Mouse (Mus musculus): ENCODE results near the gene Klf4. TPM values are rescaled to one million over a fixed set of nuclear protein-coding genes. Genes with fewer than 3 reads are reported as not detected.
A peak's percentile ranks its signal among the peaks of the same experiment; 100 is the strongest.

The Klf4 gene
- polyA plus RNA-seq, 1 experiment = 3.0 TPM

GRCm38 (mm10) chr4:55541221-55541620 lies 9.0 kb upstream of the Klf4 start:
- Histone ChIP-seq H3K4me3 (replicated peaks) (no peak overlapping the region), H3K4me1 (no peaks in the 10 kb centered on the region), H3K27me3 (replicated peaks) (peaks cover 16% of the 10 kb centered on the region), H3K9me3 (no peaks in the 10 kb centered on the region), H3K36me3 (replicated peaks; ENCODE audit: low read length) (no peaks in the 10 kb centered on the region)
- TF ChIP-seq FLI1 (IDR thresholded peaks at IDR 0.05; ENCODE audit: low read length) = no peak
- TF ChIP-seq GATA1 (IDR thresholded peaks at IDR 0.05; ENCODE audit: borderline replicate concordance, low read length) = no peak

- H3K27me3 ChIP-seq (replicated peaks) = peaks cover 60% of the 10 kb centered on the region
- H3K36me3 ChIP-seq (replicated peaks; ENCODE audit: low read length) = no peaks in the 10 kb centered on the region
- TF ChIP-seq GATA1 (IDR thresholded peaks at IDR 0.05; ENCODE audit: borderline replicate concordance, low read length) (no peak), FLI1 (IDR thresholded peaks at IDR 0.05; ENCODE audit: low read length) (no peak)
- no peak overlapping the region for H3K4me3 ChIP-seq (replicated peaks)
- no peaks in the 10 kb centered on the region for H3K9me3 ChIP-seq
- peaks cover 29% of the 10 kb centered on the region for H3K4me1 ChIP-seq
Observed at GRCm38 (mm10) chr4:55535012-55535411, 2.7 kb upstream of the Klf4 start.

DNA sequence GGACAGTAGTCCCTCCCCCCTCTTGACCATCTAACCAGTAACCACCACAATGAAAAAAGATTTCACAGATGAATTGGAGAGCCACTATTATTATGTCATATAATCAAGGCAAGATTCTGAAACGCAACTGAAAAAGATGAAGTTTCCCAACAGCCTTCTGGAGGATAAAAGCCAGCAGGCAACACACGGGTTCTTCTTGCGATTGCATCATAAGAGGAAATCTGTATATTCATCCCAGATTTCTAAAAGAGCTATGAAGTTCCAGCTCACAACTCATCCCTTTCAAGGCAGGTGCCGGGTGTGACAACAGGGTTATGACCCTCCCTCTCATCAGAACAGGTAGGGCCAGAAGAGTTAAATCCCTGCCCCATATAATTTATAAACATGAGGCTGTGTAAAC lies 2.2 kb upstream of the Klf4 start:
- H3K36me3 ChIP-seq (replicated peaks; ENCODE audit: low read length) = no peaks in the 10 kb centered on the region
- TF ChIP-seq FLI1 (IDR thresholded peaks at IDR 0.05; ENCODE audit: low read length) (no peak), GATA1 (IDR thresholded peaks at IDR 0.05; ENCODE audit: borderline replicate concordance, low read length) (no peak)
- H3K9me3 ChIP-seq = no peaks in the 10 kb centered on the region
- H3K27me3 ChIP-seq (replicated peaks) = peaks cover 64% of the 10 kb centered on the region
- no peak overlapping the region for H3K4me3 ChIP-seq (replicated peaks)
- H3K4me1 ChIP-seq = peaks cover 32% of the 10 kb centered on the region

DNA sequence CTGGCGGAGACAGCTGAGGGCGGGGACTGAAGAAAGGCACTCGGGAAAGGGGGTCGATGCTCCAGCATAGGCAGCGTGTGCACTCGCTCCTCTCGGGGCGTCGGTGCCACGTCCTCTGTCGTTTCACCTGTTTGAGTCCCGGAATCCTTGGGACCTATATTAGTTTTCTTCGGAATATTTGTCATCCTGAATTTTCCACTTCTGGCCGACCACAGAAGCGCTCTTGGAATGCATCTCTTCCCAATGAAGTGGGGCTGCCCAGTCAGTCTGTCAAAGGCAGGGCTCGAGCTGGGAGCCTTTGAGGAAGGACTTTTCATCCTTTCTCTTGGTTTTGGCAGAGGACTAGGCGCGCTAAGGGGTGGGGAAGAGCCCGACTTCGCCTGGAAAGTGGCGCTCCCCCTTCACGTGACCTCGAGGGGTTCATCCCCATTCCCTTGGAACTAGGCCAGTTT lies 1.6 kb upstream of the Klf4 start:
- TF ChIP-seq GATA1 (IDR thresholded peaks at IDR 0.05; ENCODE audit: borderline replicate concordance, low read length) (no peak), FLI1 (IDR thresholded peaks at IDR 0.05; ENCODE audit: low read length) (no peak)
- Histone ChIP-seq H3K4me3 (replicated peaks) (peak overlapping the region; percentile 53), H3K27me3 (replicated peaks) (peaks cover 67% of the 10 kb centered on the region)

GRCm38 (mm10) chr4:55533196-55533802 lies 1.0 kb upstream of the Klf4 start:
- Histone ChIP-seq H3K36me3 (replicated peaks; ENCODE audit: low read length) (no peaks in the 10 kb centered on the region), H3K9me3 (no peaks in the 10 kb centered on the region), H3K4me1 (peaks cover 32% of the 10 kb centered on the region), H3K4me3 (replicated peaks) (peak overlapping the region; percentile 92), H3K27me3 (replicated peaks) (peaks cover 67% of the 10 kb centered on the region)
- TF ChIP-seq FLI1 (IDR thresholded peaks at IDR 0.05; ENCODE audit: low read length) = no peak
- TF ChIP-seq GATA1 (IDR thresholded peaks at IDR 0.05; ENCODE audit: borderline replicate concordance, low read length) = no peak

More for the DNA sequence above, 1.6 kb upstream of the Klf4 start:
- Histone ChIP-seq H3K9me3 (no peaks in the 10 kb centered on the region), H3K36me3 (replicated peaks; ENCODE audit: low read length) (no peaks in the 10 kb centered on the region), H3K4me1 (peaks cover 32% of the 10 kb centered on the region)

DNA sequence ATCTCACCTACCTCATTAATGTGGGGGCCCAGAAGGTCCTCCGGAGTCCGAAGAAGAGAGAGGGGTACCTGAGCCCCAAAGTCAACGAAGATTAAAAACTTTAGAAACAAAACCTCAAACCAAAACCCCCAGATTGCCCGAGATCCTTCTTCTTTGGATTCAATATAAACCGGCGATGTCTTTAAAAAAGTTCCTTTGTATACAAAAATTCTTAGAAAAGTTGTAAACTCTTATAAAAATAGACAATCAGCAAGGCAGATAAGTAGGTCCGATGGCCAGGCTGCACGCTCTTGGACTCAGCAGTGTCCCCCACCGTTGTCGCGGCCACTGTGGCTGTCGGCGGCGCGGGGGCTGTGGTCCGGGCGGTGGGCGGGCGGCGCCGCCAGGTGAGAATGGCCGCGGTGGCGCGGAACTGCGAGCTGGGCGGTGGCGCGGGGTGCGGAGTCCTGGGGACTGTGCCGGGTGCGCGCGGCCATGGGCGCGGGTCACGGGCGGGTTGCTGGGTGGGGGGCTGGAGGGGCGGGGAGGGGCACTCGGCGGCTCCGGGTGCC lies 335 bp downstream of the Klf4 start:
- Histone ChIP-seq H3K36me3 (replicated peaks; ENCODE audit: low read length) (no peaks in the 10 kb centered on the region), H3K9me3 (no peaks in the 10 kb centered on the region), H3K4me3 (replicated peaks) (peak overlapping the region; percentile 92), H3K27me3 (replicated peaks) (peaks cover 69% of the 10 kb centered on the region), H3K4me1 (peaks cover 32% of the 10 kb centered on the region)
- TF ChIP-seq FLI1 (IDR thresholded peaks at IDR 0.05; ENCODE audit: low read length) (no peak), GATA1 (IDR thresholded peaks at IDR 0.05; ENCODE audit: borderline replicate concordance, low read length) (no peak)

GRCm38 (mm10) chr4:55531096-55531855 lies 990 bp downstream of the Klf4 start:
- H3K4me3 ChIP-seq (replicated peaks) = peak overlapping the region; percentile 92
- peaks cover 32% of the 10 kb centered on the region for H3K4me1 ChIP-seq
- H3K27me3 ChIP-seq (replicated peaks) = peaks cover 65% of the 10 kb centered on the region
- H3K9me3 ChIP-seq = no peaks in the 10 kb centered on the region
- no peak for TF ChIP-seq GATA1 (IDR thresholded peaks at IDR 0.05; ENCODE audit: borderline replicate concordance, low read length)
- TF ChIP-seq FLI1 (IDR thresholded peaks at IDR 0.05; ENCODE audit: low read length) = no peak
- no peaks in the 10 kb centered on the region for H3K36me3 ChIP-seq (replicated peaks; ENCODE audit: low read length)

DNA sequence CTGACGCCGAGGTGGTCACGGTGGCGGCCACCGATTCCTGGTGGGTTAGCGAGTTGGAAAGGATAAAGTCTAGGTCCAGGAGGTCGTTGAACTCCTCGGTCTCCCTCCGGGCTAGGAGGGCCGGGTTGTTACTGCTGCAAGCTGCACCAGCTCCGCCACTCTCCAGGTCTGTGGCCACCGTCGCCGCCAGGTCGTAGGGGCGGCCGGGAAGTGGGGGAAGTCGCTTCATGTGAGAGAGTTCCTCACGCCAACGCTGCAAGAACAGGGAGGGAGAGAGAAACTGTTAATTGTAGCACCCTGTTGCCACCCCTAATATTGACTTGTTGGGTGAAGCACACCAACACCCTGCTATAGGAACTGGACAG lies 1.6 kb downstream of the Klf4 start:
- Histone ChIP-seq H3K9me3 (no peaks in the 10 kb centered on the region), H3K4me1 (peaks cover 32% of the 10 kb centered on the region), H3K36me3 (replicated peaks; ENCODE audit: low read length) (no peaks in the 10 kb centered on the region), H3K4me3 (replicated peaks) (peak overlapping the region; percentile 92), H3K27me3 (replicated peaks) (peaks cover 61% of the 10 kb centered on the region)
- no peak for TF ChIP-seq GATA1 (IDR thresholded peaks at IDR 0.05; ENCODE audit: borderline replicate concordance, low read length)
- TF ChIP-seq FLI1 (IDR thresholded peaks at IDR 0.05; ENCODE audit: low read length) = no peak

DNA sequence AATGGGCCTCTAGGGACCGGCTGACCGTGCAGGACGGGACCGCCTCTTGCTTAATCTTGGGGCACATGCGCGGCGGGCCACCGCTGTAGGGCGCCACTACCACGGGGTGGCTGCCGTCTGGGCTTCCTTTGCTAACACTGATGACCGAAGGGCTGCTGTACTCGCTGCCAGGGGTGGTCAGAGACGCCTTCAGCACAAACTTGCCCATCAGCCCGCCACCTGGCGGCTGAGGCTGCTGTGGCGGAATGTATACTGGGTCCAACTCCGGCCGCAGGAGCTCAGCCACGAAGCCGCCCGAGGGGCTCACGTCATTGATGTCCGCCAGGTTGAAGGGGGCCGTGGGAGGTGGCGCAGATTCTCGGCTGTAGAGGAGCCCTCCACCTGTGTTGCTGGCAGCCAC lies 2.0 kb downstream of the Klf4 start:
- Histone ChIP-seq H3K9me3 (no peaks in the 10 kb centered on the region), H3K36me3 (replicated peaks; ENCODE audit: low read length) (no peaks in the 10 kb centered on the region), H3K27me3 (replicated peaks) (peaks cover 58% of the 10 kb centered on the region), H3K4me3 (replicated peaks) (peak overlapping the region; percentile 92), H3K4me1 (peaks cover 32% of the 10 kb centered on the region)
- TF ChIP-seq GATA1 (IDR thresholded peaks at IDR 0.05; ENCODE audit: borderline replicate concordance, low read length) (no peak), FLI1 (IDR thresholded peaks at IDR 0.05; ENCODE audit: low read length) (no peak)

- TF ChIP-seq GATA1 (IDR thresholded peaks at IDR 0.05; ENCODE audit: borderline replicate concordance, low read length) = no peak
- no peak for TF ChIP-seq FLI1 (IDR thresholded peaks at IDR 0.05; ENCODE audit: low read length)
- Histone ChIP-seq H3K9me3 (no peaks in the 10 kb centered on the region), H3K27me3 (replicated peaks) (peaks cover 43% of the 10 kb centered on the region), H3K4me1 (peaks cover 32% of the 10 kb centered on the region), H3K36me3 (replicated peaks; ENCODE audit: low read length) (no peaks in the 10 kb centered on the region), H3K4me3 (replicated peaks) (no peak overlapping the region)
Observed at GRCm38 (mm10) chr4:55528404-55528803, 3.9 kb downstream of the Klf4 start.
